Mouse (Mus musculus): ENCODE results near the gene Rab40c. TPM values are rescaled to one million over a fixed set of nuclear protein-coding genes. Genes with fewer than 3 reads are reported as not detected.
A peak's percentile ranks its signal among the peaks of the same experiment; 100 is the strongest.

Gene Rab40c
- polyA plus RNA-seq, 1 experiment from 2014 or later = 30.9 TPM

DNA sequence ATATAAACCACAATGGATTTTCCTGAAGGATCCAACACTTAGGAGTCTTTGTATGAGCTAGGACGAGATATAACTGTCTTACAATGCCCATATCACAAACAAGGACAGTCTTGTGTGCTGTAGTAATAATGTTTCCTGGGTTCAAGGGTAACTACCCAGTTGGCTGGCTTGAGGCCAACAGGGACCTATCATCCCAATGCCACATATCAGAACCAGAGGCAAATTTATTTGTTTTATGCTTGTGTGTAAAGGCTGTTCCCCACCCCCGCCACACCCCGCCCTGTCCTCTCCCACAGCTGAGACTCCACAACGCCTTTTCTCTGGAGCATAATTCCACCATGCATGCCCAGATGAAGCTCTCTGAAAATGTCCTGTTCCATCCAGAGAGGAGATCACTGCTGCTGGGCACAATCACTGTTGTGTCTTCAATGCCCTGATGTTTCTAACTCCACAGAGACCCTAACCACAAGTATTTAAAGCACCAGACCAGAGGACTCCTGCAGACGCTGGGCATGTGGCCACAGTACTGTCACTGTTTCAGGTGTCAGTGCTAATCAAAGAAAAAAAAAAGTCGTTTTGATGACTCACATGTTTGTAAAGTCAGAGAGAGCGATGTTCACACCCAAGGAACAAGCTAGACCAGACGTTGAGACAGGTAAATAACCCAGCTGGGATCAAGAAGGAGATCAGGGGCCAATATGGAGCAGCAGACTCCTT lies 2.4 kb downstream of the Rab40c start:
- no peaks in the 10 kb centered on the region for H3K27me3 ChIP-seq
- ATAC-seq (replicated peaks; ENCODE audit: low FRiP score) = no peak
- H3K9me3 ChIP-seq (replicated peaks) = no peaks in the 10 kb centered on the region
- no peak overlapping the region for H3K4me2 ChIP-seq
- no peak overlapping the region for H3K9ac ChIP-seq
- H3K27ac ChIP-seq = no peak overlapping the region
- no peak overlapping the region for H3K4me3 ChIP-seq (replicated peaks)
- 85% methylated on average over 8 of the region's 8 CpGs for WGBS
- no peaks in the 10 kb centered on the region for H3K36me3 ChIP-seq
- peaks cover 41% of the 10 kb centered on the region for H3K4me1 ChIP-seq

DNA sequence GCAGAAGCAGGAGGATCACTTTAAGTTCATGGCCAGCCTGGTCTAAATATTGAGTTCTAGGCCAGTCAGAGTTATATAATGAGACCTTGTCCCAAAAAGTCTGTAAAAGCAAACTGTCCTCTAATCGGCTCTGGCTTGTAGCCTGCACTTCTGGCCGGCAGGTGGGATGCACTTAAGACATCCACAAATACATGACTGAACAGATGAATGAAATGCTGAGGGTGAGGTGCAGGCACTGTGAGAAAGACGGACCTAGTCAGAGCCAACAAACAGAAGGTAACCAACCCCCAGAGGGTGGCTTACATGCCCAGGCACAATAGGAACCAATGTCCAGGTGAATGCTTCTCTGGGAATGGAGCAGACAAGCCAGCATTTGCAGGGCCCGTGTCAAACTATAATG lies 5.2 kb downstream of the Rab40c start:
- WGBS = 81% methylated on average over 4 of the region's 4 CpGs
- Histone ChIP-seq H3K27me3 (no peaks in the 10 kb centered on the region), H3K36me3 (no peaks in the 10 kb centered on the region), H3K27ac (peak overlapping the region; percentile 46; the same call in 1 of the 2 replicates), H3K4me2 (no peak overlapping the region), H3K4me3 (replicated peaks) (no peak overlapping the region), H3K9me3 (replicated peaks) (no peaks in the 10 kb centered on the region), H3K4me1 (peaks cover 33% of the 10 kb centered on the region), H3K9ac (no peak overlapping the region)
- no peak for ATAC-seq (replicated peaks; ENCODE audit: low FRiP score)

DNA sequence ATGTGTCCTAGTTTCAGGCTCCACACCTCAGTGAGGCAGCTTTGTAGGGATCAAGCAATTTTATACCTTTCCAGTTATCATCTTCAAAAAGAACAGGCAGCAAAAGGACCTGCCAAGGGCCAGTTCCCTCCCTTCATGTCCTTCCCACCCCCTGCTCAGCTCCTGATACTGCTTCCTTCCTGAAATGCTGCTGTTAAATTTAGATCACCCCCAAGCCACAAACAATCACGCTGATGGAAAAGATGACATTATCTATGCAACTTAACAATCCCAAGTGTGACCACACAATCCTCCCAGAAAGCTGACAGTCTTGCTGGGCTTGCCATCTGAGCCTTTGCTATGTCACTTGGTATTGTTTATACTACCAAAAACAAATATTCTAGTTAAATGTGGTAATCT lies 5.7 kb downstream of the Rab40c start:
- H3K36me3 ChIP-seq = no peaks in the 10 kb centered on the region
- WGBS = 84% methylated on average over 1 of the region's 1 CpGs
- ATAC-seq (replicated peaks; ENCODE audit: low FRiP score) = no peak
- no peak overlapping the region for H3K4me3 ChIP-seq (replicated peaks)
- H3K4me2 ChIP-seq = no peak overlapping the region
- H3K4me1 ChIP-seq = peaks cover 31% of the 10 kb centered on the region
- no peaks in the 10 kb centered on the region for H3K9me3 ChIP-seq (replicated peaks)
- peak overlapping the region; percentile 46; the same call in 1 of the 2 replicates for H3K27ac ChIP-seq
- no peak overlapping the region for H3K9ac ChIP-seq
- no peaks in the 10 kb centered on the region for H3K27me3 ChIP-seq

DNA sequence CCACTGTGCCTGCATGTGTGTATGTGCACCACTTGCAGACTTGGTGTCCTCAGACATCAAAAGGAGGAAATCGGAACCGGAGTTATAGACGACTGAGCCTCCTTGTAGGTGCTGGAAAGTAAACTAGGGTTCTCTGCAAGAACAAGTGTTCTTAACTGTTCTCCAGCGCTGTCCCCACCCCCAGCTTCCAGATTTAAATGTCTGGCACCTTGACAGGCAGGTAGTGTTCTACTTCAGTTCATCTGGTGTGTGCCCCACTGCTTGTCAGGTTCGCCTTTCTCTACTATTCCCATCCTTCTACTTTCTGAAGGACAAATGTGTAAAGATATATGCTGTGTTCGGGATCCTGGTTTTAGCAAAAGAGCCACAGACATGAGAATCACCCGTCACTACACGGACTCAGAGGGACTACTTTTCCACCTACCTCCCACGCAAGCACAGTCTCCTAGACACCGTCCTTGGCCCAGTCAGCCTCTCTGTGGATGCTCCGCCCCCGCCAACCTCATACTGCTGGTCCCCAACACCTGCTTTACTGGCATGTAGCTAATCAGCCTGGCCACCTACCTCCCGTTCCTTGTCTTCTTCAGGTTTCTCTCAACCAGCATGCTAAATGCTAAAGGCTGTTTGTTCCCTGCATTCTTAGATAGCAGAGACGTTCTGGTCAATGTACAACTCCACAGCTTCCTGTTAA lies 6.2 kb downstream of the Rab40c start:
- WGBS = 82% methylated on average over 14 of the region's 14 CpGs
- no peaks in the 10 kb centered on the region for H3K36me3 ChIP-seq
- H3K27ac ChIP-seq = no peak overlapping the region
- H3K9me3 ChIP-seq (replicated peaks) = no peaks in the 10 kb centered on the region
- no peak overlapping the region for H3K4me3 ChIP-seq (replicated peaks)
- no peak overlapping the region for H3K4me2 ChIP-seq
- H3K4me1 ChIP-seq = peaks cover 26% of the 10 kb centered on the region
- no peak for ATAC-seq (replicated peaks; ENCODE audit: low FRiP score)
- H3K9ac ChIP-seq = no peak overlapping the region
- no peaks in the 10 kb centered on the region for H3K27me3 ChIP-seq

DNA sequence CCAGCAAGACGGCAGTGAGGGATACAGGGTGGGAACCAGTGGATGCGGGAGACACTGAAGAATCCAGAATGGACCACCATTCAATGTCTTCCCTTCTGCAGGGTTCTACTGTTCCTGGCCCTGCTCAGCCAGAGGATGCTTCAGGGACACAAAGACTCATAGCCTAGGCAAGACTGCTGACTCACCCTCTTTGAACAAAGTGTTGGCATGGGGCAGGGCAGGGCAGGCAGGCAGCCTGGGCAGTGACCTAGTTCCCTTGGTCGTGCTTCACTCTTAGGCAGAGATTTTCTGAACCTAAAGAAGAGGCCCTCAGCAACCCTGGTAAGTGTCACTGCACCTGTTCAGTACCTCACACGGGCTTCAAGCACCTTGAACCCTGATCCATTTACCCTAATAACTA lies 7.7 kb downstream of the Rab40c start:
- H3K27me3 ChIP-seq = no peaks in the 10 kb centered on the region
- ATAC-seq (replicated peaks; ENCODE audit: low FRiP score) = no peak
- no peak overlapping the region for H3K9ac ChIP-seq
- peaks cover 18% of the 10 kb centered on the region; the same call in 1 of the 2 replicates for H3K4me1 ChIP-seq
- no peak overlapping the region for H3K4me3 ChIP-seq (replicated peaks)
- no peak overlapping the region for H3K27ac ChIP-seq
- no peaks in the 10 kb centered on the region for H3K9me3 ChIP-seq (replicated peaks)
- H3K36me3 ChIP-seq = no peaks in the 10 kb centered on the region
- no peak overlapping the region for H3K4me2 ChIP-seq
- 87% methylated on average over 4 of the region's 4 CpGs for WGBS

GRCm38 (mm10) chr17:25907640-25908039 lies 11.9 kb downstream of the Rab40c start:
- no peak overlapping the region for H3K9ac ChIP-seq
- H3K4me3 ChIP-seq (replicated peaks) = no peak overlapping the region
- H3K27me3 ChIP-seq = no peaks in the 10 kb centered on the region
- no peaks in the 10 kb centered on the region for H3K4me1 ChIP-seq
- 83% methylated on average over 2 of the region's 2 CpGs for WGBS
- ATAC-seq (replicated peaks; ENCODE audit: low FRiP score) = no peak
- no peak overlapping the region for H3K4me2 ChIP-seq
- H3K36me3 ChIP-seq = 0 out of 2 replicates have a peak, but pooled peaks cover 6% of the 10 kb centered on the region
- no peaks in the 10 kb centered on the region for H3K9me3 ChIP-seq (replicated peaks)
- no peak overlapping the region for H3K27ac ChIP-seq

DNA sequence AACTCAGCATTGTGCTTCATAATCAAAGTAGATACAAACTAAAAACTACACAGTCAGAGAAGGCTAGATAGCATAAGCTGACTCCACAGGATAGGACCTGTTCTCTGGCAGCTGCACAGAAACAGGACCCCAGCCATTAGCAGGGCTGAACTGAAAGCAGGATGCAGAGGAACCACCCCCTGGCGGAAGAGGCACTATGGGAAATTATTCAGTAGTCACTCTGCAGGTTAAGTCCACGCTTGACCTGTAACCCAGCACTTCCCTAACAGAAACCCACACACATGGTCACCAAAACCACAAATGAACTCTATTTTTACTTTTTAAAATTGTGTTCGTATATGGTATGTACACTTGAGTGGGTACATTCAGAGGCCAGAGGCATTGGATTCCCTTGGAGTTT lies 16.5 kb downstream of the Rab40c start:
- no peak overlapping the region for H3K27ac ChIP-seq
- H3K4me2 ChIP-seq = no peak overlapping the region
- H3K4me3 ChIP-seq (replicated peaks) = no peak overlapping the region
- peaks cover 20% of the 10 kb centered on the region for H3K36me3 ChIP-seq
- no peak overlapping the region for H3K9ac ChIP-seq
- no peaks in the 10 kb centered on the region for H3K9me3 ChIP-seq (replicated peaks)
- 85% methylated on average over 3 of the region's 3 CpGs for WGBS
- no peaks in the 10 kb centered on the region for H3K27me3 ChIP-seq
- ATAC-seq (replicated peaks; ENCODE audit: low FRiP score) = no peak
- H3K4me1 ChIP-seq = no peaks in the 10 kb centered on the region

DNA sequence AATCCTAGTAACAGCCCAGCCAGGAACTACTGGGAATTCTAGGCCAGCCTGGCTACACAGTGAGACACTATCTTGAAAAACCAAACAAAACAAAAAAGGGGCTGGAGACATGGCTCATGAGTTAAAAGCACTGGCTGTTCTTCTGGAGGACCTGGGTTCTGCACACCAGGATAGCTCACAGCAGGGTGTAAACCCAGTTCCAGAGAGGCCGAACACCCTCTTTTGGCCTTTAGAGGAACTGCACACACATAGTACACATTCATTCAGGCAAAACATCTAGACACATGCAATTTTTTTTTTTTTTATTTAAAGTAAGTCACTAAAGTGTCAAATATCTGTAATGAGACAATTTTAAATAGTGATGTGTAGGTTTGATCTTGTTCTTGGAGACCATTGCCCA lies 19.3 kb downstream of the Rab40c start:
- ATAC-seq (replicated peaks; ENCODE audit: low FRiP score) = no peak
- 91% methylated on average over 1 of the region's 1 CpGs for WGBS
- Histone ChIP-seq H3K4me2 (no peak overlapping the region), H3K27me3 (no peaks in the 10 kb centered on the region), H3K27ac (no peak overlapping the region), H3K36me3 (peaks cover 14% of the 10 kb centered on the region), H3K4me3 (replicated peaks) (no peak overlapping the region), H3K9me3 (replicated peaks) (no peaks in the 10 kb centered on the region), H3K9ac (no peak overlapping the region), H3K4me1 (peaks cover 17% of the 10 kb centered on the region)

DNA sequence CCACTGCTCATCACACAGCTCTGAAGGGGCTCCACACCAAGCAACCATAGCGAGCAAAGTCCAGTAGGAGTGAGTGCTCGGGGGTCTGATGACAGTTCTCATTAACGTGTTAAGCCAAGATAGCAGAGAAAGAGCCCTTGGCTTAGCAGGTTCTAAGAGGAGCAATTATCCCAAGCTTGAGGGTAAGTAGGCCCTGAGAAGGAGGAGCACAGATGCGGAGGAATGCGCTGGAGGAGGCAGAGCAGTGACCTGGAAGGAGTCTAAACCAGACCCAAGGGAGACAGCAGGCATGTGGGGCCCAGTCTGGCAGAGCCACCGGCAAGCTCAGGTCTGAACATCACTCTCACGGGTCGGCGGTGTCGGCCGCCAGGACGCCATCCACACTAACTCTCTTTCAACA lies 23.6 kb downstream of the Rab40c start:
- Histone ChIP-seq H3K4me1 (peaks cover 20% of the 10 kb centered on the region), H3K27ac (peak overlapping the region; percentile 66), H3K36me3 (peaks cover 11% of the 10 kb centered on the region), H3K27me3 (no peaks in the 10 kb centered on the region), H3K4me3 (replicated peaks) (no peak overlapping the region), H3K9me3 (replicated peaks) (no peaks in the 10 kb centered on the region), H3K9ac (no peak overlapping the region), H3K4me2 (no peak overlapping the region)
- no peak for ATAC-seq (replicated peaks; ENCODE audit: low FRiP score)
- WGBS = 51% methylated on average over 12 of the region's 12 CpGs

DNA sequence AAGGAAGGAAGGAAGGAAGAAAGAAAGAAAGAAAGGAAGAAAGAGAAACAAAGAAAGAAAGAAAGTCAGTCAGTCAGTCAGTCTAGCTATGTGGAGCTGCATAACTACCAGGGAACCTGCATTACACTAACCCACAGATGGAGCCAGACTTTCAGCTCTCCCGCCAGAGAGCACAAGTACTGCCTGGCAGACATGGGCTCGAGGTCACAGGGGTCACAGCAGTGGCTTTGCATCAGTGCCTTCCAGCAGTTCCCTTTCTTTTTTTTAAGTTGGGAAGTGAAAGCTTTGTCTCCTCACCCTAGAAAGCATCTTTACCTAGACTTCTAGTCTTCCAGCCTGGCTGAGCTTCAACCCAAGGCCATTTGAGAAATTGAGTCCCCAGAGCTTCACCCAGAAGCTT lies 24.1 kb downstream of the Rab40c start:
- 30% methylated on average over 2 of the region's 2 CpGs for WGBS
- Histone ChIP-seq H3K4me3 (replicated peaks) (no peak overlapping the region), H3K36me3 (peaks cover 11% of the 10 kb centered on the region), H3K4me1 (peaks cover 20% of the 10 kb centered on the region), H3K27ac (peak overlapping the region; percentile 66), H3K9me3 (replicated peaks) (no peaks in the 10 kb centered on the region), H3K27me3 (no peaks in the 10 kb centered on the region), H3K4me2 (no peak overlapping the region), H3K9ac (no peak overlapping the region)
- ATAC-seq (replicated peaks; ENCODE audit: low FRiP score) = 0 out of 2 replicates have a peak, but pooled peaks have one; percentile 49

- Histone ChIP-seq H3K27me3 (no peaks in the 10 kb centered on the region), H3K4me2 (no peak overlapping the region), H3K9ac (no peak overlapping the region), H3K4me1 (peaks cover 20% of the 10 kb centered on the region), H3K9me3 (replicated peaks) (no peaks in the 10 kb centered on the region), H3K4me3 (replicated peaks) (no peak overlapping the region), H3K27ac (peak overlapping the region; percentile 46; the same call in 1 of the 2 replicates), H3K36me3 (peaks cover 21% of the 10 kb centered on the region)
- ATAC-seq (replicated peaks; ENCODE audit: low FRiP score) = peak; percentile 76
- WGBS = 39% methylated on average over 2 of the region's 2 CpGs
Measured at GRCm38 (mm10) chr17:25893975-25894617, 25.4 kb downstream of the Rab40c start.

GRCm38 (mm10) chr17:25888837-25889236 lies 30.7 kb downstream of the Rab40c start:
- Histone ChIP-seq H3K9me3 (replicated peaks) (no peaks in the 10 kb centered on the region), H3K4me2 (no peak overlapping the region), H3K9ac (no peak overlapping the region), H3K4me3 (replicated peaks) (no peak overlapping the region), H3K36me3 (peaks cover 54% of the 10 kb centered on the region), H3K27ac (no peak overlapping the region), H3K4me1 (no peaks in the 10 kb centered on the region), H3K27me3 (no peaks in the 10 kb centered on the region)
- 78% methylated on average over 3 of the region's 3 CpGs for WGBS
- ATAC-seq (replicated peaks; ENCODE audit: low FRiP score) = no peak
